Mouse (Mus musculus) embryonic facial prominence, embryonic 12.5 days (tissue): ENCODE data around the gene Xpo1. TPM values are rescaled to one million over a fixed set of nuclear protein-coding genes. Genes with fewer than 3 reads are reported as not detected.
"Not testable (repeated sequence)": the region's sequence is repeated elsewhere in the genome, so short reads cannot be mapped to it uniquely, and the experiment has no call there.

ENCODE experiments used
- ATAC-seq: fragments of 200-750 bp; cut with Nextera tagmentation; 2 replicates; pipeline ENCODE4 v1.8.0; 2017; ENCODE audit not compliant: insufficient number of reproducible peaks, insufficient read depth, low FRiP score, low TSS enrichment
- H3K27ac ChIP-seq: fragments of 300-500 bp; sonication (generic); 2 replicates; pipeline ENCODE4 v1.5.1; 2016; ENCODE audit warnings: mild to moderate bottlenecking
- H3K27me3 ChIP-seq: fragments of 300-500 bp; sonication (generic); 2 replicates; pipeline ENCODE4 v1.6.1; 2016; ENCODE audit warnings: mild to moderate bottlenecking, moderate library complexity
- H3K36me3 ChIP-seq: fragments of 300-500 bp; sonication (generic); 2 replicates; pipeline ENCODE4 v1.6.1; 2016; ENCODE audit warnings: mild to moderate bottlenecking
- H3K4me1 ChIP-seq: fragments of 300-500 bp; sonication (generic); 2 replicates; pipeline ENCODE4 v1.6.1; 2016
- H3K4me2 ChIP-seq: fragments of 300-500 bp; sonication (generic); replicated peaks from 2 replicates; pipeline ENCODE4 v1.6.1; 2016; ENCODE audit warnings: mild to moderate bottlenecking, moderate library complexity
- H3K4me3 ChIP-seq: fragments of 300-500 bp; sonication (generic); 2 replicates; pipeline ENCODE4 v1.5.1; 2016; ENCODE audit warnings: mild to moderate bottlenecking
- H3K9ac ChIP-seq: fragments of 300-500 bp; sonication (generic); 2 replicates; pipeline ENCODE4 v1.6.1; 2016; ENCODE audit warnings: mild to moderate bottlenecking, moderate library complexity
- H3K9me3 ChIP-seq: fragments of 300-500 bp; sonication (generic); 2 replicates; pipeline ENCODE4 v1.6.1; 2016; ENCODE audit warnings: mild to moderate bottlenecking, moderate library complexity
- WGBS: fragments of 180-500 bp; shearing (Covaris S2); methylation state at CpG from one replicate; pipeline ENCODE4 v1.1.7; 2016; 5-methylcytosine and 5-hydroxymethylcytosine counted together
- polyA plus RNA-seq: library from polyadenylated mRNA; unstranded; fragments of >200 nt; fragmentation: Nextera tagmentation; extraction: Ambion mirVana; gene quantifications from 2 replicates; pipeline ENCODE4 v1.2.1, GENCODE M21; 2016

Gene Xpo1
- polyA plus RNA-seq, 1 experiment from 2014 or later: 182 TPM

- H3K27me3 ChIP-seq: no peaks in the 10 kb centered on the region
- H3K4me1 ChIP-seq: no peaks in the 10 kb centered on the region
- no peak overlapping the region for H3K4me2 ChIP-seq
- peaks cover 8% of the 10 kb centered on the region; the same call in 1 of the 2 replicates for H3K36me3 ChIP-seq
- no peak overlapping the region for H3K9ac ChIP-seq
- no peaks in the 10 kb centered on the region for H3K9me3 ChIP-seq
- H3K4me3 ChIP-seq: no peak overlapping the region
- H3K27ac ChIP-seq: no peak overlapping the region
- 79% methylated on average over 1 of the region's 1 CpGs for WGBS
- no peak for ATAC-seq
These were observed 47.3 kb downstream of the Xpo1 start for GRCm38 (mm10) chr11:23303126-23303525.

- not testable (repeated sequence) for H3K9ac ChIP-seq, H3K4me1 ChIP-seq, H3K9me3 ChIP-seq, H3K27me3 ChIP-seq, H3K36me3 ChIP-seq, ATAC-seq
- 35% methylated on average over 10 of the region's 10 CpGs for WGBS
- peak overlapping the region; percentile 46 for H3K4me2 ChIP-seq
- peak overlapping the region; percentile 74 for H3K4me3 ChIP-seq
- peak overlapping the region; percentile 99 for H3K27ac ChIP-seq
These were observed 49.3 kb downstream of the Xpo1 start for GRCm38 (mm10) chr11:23305101-23305672.

- peak overlapping the region; percentile 46 for H3K4me2 ChIP-seq
- H3K4me3 ChIP-seq: peak overlapping the region; percentile 74
- H3K9ac ChIP-seq: peak overlapping the region; percentile 94
- peaks cover 5% of the 10 kb centered on the region; the same call in 1 of the 2 replicates for H3K4me1 ChIP-seq
- under 1% methylated on average over 78 of the region's 98 CpGs for WGBS
- no peaks in the 10 kb centered on the region for H3K36me3 ChIP-seq
- H3K27me3 ChIP-seq: no peaks in the 10 kb centered on the region
- H3K27ac ChIP-seq: peak overlapping the region; percentile 99
- ATAC-seq: peak; percentile 96
- H3K9me3 ChIP-seq: no peaks in the 10 kb centered on the region
These were observed 50.1 kb downstream of the Xpo1 start for GRCm38 (mm10) chr11:23305673-23306608.

- Histone ChIP-seq H3K9me3 (no peaks in the 10 kb centered on the region), H3K27ac (peak within 1 kb of the TSS; percentile 99), H3K4me2 (peak within 1 kb of the TSS; percentile 57), H3K4me1 (peaks cover 5% of the 10 kb centered on the region; the same call in 1 of the 2 replicates), H3K4me3 (peak within 1 kb of the TSS; percentile 74), H3K36me3 (0 out of 2 replicates have a peak, but pooled peaks cover 3% of the 10 kb centered on the region), H3K9ac (peak within 1 kb of the TSS; percentile 94), H3K27me3 (no peaks in the 10 kb centered on the region)
- ATAC-seq: peak; percentile 72
- under 1% methylated on average over 58 of the region's 80 CpGs for WGBS
These were observed 51.1 kb downstream of the Xpo1 start, which contains the start of gene Usp34 for GRCm38 (mm10) chr11:23306764-23307565. TSS of gene Usp34 (plus strand) at chr11:23306895.

- H3K4me2 ChIP-seq: peak overlapping the region; percentile 57
- WGBS: 3% methylated on average over 6 of the region's 6 CpGs
- H3K4me3 ChIP-seq: peak overlapping the region; percentile 74
- H3K27me3 ChIP-seq: no peaks in the 10 kb centered on the region
- H3K9ac ChIP-seq: peak overlapping the region; percentile 94
- H3K36me3 ChIP-seq: 0 out of 2 replicates have a peak, but pooled peaks cover 7% of the 10 kb centered on the region
- H3K27ac ChIP-seq: peak overlapping the region; percentile 99
- no peaks in the 10 kb centered on the region for H3K9me3 ChIP-seq
- H3K4me1 ChIP-seq: peaks cover 5% of the 10 kb centered on the region; the same call in 1 of the 2 replicates
- ATAC-seq: no peak
These were observed 51.7 kb downstream of the Xpo1 start for GRCm38 (mm10) chr11:23307566-23307920.

GRCm38 (mm10) chr11:23313496-23313895 is 57.7 kb downstream of the Xpo1 start:
- H3K4me2 ChIP-seq: no peak overlapping the region
- H3K9ac ChIP-seq: no peak overlapping the region
- WGBS: 86% methylated on average over 1 of the region's 1 CpGs
- peaks cover 1% of the 10 kb centered on the region; the same call in 1 of the 2 replicates for H3K4me1 ChIP-seq
- H3K4me3 ChIP-seq: no peak overlapping the region
- no peaks in the 10 kb centered on the region for H3K9me3 ChIP-seq
- no peak for ATAC-seq
- no peak overlapping the region for H3K27ac ChIP-seq
- peaks cover 11% of the 10 kb centered on the region; the same call in 1 of the 2 replicates for H3K36me3 ChIP-seq
- H3K27me3 ChIP-seq: no peaks in the 10 kb centered on the region

- 95% methylated on average over 2 of the region's 2 CpGs for WGBS
- Histone ChIP-seq H3K27ac (no peak overlapping the region), H3K36me3 (peaks cover 2% of the 10 kb centered on the region; the same call in 1 of the 2 replicates), H3K9me3 (no peaks in the 10 kb centered on the region), H3K4me1 (no peaks in the 10 kb centered on the region), H3K27me3 (no peaks in the 10 kb centered on the region), H3K9ac (no peak overlapping the region), H3K4me3 (no peak overlapping the region), H3K4me2 (no peak overlapping the region)
- ATAC-seq: no peak
These were observed 73.6 kb downstream of the Xpo1 start for GRCm38 (mm10) chr11:23329413-23329812.

GRCm38 (mm10) chr11:23332136-23332535 is 76.3 kb downstream of the Xpo1 start:
- Histone ChIP-seq H3K27me3 (no peaks in the 10 kb centered on the region), H3K36me3 (peaks cover 2% of the 10 kb centered on the region; the same call in 1 of the 2 replicates), H3K27ac (no peak overlapping the region), H3K4me2 (no peak overlapping the region), H3K4me1 (no peaks in the 10 kb centered on the region), H3K9me3 (no peaks in the 10 kb centered on the region), H3K9ac (no peak overlapping the region), H3K4me3 (no peak overlapping the region)
- ATAC-seq: no peak
- 61% methylated on average over 3 of the region's 3 CpGs for WGBS

- Histone ChIP-seq H3K27me3 (no peaks in the 10 kb centered on the region), H3K9me3 (no peaks in the 10 kb centered on the region), H3K4me1 (no peaks in the 10 kb centered on the region), H3K9ac (no peak overlapping the region), H3K4me3 (no peak overlapping the region), H3K36me3 (peaks cover 8% of the 10 kb centered on the region), H3K4me2 (no peak overlapping the region), H3K27ac (no peak overlapping the region)
- 74% methylated on average over 1 of the region's 1 CpGs for WGBS
- ATAC-seq: no peak
These were observed 79.3 kb downstream of the Xpo1 start for GRCm38 (mm10) chr11:23335160-23335559.
